Mouse (Mus musculus) heart, adult 18-20 months (tissue): ENCODE measurements at regions not wholly inside any gene's neighbourhood (a gene's known extent, or its start where the extent isn't known, plus 50 kb on each side); places are given as distances from the start of the nearest gene placed in this dataset.
A peak's percentile ranks its signal among the peaks of the same experiment; 100 is the strongest.

ENCODE experiments used
- DNase-seq, 2 experiments: peaks; one replicate each; pipeline ENCODE4 v3.0.0; 2021 to 2022; ENCODE audit warnings: mixed read lengths in 1 of 2

DNA sequence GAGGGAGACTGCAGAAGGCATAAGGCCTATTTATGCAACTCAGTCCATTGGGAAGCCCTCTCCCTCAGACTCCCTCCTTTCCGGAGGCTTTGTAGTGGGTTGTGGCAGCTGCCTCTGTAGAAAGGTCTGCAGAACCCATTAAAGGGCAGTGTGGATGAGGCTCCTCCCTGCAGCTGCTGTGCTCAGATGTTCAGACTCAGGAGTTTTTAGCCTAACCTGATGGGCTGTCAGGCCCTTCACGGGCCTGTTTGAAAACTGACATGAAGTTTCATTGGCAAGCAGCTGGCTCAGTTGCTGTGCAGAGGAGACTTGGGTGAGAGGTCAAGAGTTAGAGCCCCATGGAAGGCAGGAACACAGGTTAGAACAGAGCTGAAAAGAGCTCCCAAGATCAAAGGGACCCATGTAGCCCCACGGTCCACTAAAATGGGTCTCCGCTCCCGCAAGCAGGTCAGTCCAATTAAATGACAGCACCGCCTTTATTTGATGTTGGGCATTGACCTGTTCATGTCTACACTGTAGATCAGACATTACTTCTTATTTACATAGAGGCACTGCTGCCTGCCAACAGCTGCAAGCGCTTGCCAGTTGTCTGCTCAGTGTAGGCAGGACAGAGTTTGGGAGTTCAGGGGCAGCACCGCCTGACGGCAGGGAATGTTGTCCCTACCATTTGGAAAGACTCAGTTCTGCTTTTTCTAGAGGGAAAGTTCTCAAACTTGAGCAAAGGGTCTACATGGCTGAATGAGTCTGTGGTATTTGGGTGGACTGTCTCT is 53.8 kb upstream of the Usp46 start:
- DNase-seq = peak in 1 of 2 experiments; percentile 4

DNA sequence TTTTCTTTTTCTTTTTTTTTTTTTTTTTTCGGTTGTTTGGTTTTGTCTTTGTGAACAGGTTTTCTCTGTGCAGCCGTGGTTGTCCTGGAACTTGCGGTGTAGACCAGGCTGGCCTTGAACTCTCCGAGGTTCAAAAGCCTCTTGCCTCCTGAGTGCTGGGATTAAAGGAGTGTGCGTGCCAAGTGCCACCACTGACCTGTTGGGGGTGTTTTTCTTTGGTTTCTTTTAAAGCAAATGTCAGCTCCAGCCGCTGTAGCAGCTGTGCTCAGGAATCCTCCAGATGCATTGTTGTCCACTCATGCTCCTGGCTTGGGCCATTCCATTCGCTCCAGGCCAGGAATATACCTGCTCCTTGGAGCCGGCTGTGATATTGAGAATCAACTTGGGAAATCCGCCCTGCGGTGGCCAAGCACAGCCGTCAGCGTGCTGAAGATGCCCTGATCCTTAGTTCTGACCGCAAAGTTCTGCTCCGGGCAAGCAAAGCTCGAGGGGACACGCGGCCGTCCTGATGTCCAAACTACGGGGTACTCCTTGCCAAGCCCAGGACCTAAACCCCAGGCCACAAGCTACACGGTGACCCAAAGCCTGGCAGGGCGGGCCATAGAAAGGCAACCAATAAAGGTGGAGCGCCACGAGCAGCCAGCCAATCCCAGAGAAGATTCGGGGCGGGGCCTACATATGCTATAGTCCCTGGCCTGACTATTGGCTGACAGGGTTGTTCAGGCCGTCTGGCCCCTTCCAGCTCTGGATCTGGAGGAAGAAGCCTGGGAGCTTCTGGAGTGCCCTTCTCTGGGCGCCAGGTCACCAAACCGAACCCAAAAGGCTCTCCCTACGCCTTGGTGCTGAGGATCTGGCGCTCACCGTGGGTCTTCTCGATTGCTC is 58.0 kb upstream of the Usp46 start:
- peak; percentile 81 to 90 for DNase-seq

DNA sequence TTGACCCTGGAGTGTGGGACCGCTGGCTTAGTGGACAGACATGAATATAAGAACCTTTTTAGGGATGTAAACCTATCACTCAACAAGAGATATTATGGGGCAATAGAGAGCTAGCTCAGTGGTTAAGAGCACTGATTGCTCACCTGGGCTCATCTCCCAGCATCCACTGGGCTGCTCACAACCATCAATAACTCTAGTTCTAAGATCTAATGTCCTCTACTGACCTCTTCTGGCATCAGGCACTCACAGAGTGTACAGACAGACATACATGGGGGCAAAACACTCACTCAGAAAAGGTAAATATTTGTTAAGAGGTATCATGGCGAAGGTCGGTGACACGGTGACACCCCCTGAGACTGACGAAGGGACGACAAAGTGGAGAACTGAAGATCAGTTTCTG is 59.3 kb upstream of the Usp46 start:
- no peak for DNase-seq

DNA sequence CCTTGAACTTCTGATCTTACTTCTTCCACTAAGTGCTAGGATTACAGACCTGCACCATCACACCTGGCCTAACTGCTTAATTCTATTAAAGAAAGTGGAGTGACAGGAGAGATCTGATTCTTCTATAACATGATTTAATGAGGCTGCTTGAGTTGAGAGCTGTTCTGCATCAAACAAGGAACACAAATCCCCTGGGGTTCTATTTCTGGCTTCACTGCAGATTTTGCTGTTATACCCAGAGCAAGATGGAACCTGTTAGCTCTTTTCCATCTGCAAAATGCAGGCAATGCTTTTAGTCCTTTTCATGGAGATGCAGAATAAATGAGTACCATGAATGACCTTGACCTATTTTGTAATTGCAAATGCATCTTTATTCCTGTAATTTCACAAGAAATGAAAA is 61.4 kb upstream of the Usp46 start:
- no peak for DNase-seq

GRCm38 (mm10) chr5:74132671-74133070 is 62.4 kb upstream of the Rasl11b start:
- DNase-seq = no peak

DNA sequence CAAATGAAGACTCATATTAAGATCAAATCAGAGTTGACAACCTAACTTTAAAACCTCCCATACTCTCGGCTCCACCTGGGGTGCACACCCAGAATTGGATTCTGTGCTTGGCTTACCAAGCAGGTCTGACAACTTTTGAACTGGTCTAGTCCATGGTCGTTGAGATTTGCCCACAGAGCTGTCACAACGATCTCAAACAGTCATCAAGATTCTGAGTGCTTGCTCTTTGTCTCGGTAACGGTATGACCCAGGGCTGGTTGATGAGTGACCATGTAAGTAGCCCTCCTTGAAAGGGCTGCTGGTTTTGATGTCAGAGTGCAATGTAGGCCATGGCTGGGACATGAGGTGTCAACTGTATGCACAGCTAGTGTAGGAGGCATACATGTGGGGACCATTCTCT is 58.7 kb upstream of the Rasl11b start:
- DNase-seq = no peak

DNA sequence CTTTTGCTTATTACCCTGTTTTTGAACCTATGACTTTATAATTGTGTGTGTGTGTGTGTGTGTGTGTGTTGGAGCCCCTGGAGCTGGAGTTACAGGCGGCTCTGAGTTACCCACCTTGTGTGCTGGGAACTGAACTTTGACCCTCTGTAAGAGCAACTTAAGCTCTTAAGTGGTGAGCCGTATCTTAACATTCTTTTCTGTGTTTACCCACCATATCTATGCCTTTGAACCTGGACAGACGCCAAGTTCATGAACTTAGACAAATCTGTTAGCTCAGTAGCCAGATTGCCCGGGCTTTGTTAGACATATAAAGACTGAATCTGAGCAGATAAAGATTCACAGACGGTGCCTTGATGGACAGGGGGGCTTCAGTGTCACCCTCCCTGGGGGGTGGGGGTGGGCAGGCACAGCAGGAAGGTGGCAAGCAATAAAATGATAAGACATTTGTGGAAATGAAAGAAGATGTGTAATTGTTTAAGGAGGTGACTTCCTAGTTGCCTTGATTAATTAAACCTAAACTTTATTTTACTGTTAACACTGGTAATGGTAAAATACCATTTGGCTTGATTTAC is 58.1 kb upstream of the Rasl11b start:
- no peak for DNase-seq

DNA sequence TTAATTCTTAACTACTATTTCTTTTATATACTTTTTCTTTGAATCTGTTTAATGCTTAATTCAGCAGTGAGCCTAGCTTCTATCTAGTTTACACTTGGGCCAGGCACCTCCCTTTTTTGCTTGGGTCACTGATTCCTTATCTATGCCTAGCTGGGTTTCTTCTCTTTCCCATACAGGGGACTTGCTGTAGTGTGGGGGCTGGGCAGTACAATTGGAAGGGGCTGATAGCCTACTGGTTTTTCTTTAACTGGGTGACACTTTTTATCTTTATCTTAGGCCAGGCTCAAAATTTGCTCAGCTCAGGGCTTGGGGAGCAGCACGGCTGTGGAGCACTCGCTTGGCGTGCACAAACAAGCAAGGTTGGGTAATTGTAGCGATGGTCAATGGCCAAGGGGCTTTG is 51.1 kb upstream of the Rasl11b start:
- DNase-seq = no peak

GRCm38 (mm10) chr5:74144765-74145164 is 50.3 kb upstream of the Rasl11b start:
- no peak for DNase-seq
